Mouse (Mus musculus): ENCODE measurements around the gene Slc5a4b. TPM values are rescaled to one million over a fixed set of nuclear protein-coding genes. Genes with fewer than 3 reads are reported as not detected.
A peak's percentile ranks its signal among the peaks of the same experiment; 100 is the strongest.
"Not testable (repeated sequence)": the region's sequence is repeated elsewhere in the genome, so short reads cannot be mapped to it uniquely, and the experiment has no call there.

Gene Slc5a4b
- not detected for total RNA-seq (2021)

DNA sequence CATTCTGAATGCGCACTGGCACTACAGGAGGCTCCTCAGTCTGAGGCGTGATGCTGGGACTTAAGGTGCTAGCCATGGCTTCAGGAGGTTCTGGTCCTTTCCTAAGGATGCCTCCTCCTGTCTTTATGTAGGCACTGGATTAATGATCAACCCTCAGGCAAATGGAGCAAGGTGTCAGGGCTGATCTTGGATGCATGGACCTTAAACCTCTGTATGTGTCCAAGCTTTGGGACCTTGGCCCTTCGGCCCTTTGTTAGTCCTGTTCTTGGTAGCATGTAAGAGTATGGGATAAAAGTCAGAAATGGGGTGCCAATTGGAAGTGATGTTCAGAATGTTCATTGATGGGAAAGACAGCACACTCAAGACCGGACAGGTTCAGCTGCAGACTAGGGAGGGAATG lies at the start of gene Slc5a4b:
TSS of gene Slc5a4b (minus strand) at position 101 of the 400 bp plus-strand sequence.
- no peak for DNase-seq
- intact Hi-C loops (cut with DNase I), result loop anchor here (10.0 kb wide), 1 partner anchor 146 kb away; no protein-coding TSS in a partner anchor

DNA sequence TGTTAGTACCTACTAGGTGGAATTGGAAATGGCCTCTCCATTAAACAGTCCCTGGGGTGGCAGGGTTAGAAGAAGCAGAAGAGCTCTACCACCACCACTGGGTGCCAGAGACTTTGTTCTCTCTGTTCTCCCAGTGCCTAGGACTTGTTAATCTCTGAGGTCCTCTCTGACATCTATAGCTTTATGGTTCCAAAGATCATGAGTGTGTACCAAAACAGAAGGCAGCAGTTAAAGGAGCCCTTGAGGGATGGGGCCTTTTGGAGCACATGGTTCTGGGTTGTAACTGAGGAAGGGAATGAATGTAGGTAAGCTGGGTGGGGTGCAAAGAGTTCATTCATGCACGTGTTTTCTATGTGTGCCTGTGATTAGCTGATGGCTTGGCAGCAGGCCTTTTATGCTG lies 47.2 kb upstream of the Slc5a4b start:
- intact Hi-C loops (cut with DNase I), result no loop called here
- DNase-seq, result no peak

DNA sequence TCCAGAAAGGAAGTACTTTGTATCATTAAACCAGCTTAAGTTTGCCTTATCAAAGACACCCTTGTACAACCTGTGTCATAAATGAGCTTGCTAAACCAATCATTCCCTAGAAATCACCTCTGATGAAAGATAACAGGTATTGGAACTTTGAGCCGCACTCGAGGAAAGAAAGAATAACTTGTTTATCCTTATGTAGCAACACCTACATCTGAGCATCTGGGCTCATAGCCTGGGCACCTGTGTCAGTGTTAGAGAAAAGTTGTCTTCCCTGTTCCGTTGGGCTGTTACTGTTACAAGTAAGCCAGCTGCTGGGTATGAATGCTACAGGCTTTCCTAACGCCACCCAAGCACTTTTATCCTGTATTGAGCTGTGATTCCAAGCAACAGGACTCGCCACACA lies 46.8 kb upstream of the Slc5a4b start:
- DNase-seq, result no peak
- intact Hi-C loops (cut with DNase I), result no loop called here

DNA sequence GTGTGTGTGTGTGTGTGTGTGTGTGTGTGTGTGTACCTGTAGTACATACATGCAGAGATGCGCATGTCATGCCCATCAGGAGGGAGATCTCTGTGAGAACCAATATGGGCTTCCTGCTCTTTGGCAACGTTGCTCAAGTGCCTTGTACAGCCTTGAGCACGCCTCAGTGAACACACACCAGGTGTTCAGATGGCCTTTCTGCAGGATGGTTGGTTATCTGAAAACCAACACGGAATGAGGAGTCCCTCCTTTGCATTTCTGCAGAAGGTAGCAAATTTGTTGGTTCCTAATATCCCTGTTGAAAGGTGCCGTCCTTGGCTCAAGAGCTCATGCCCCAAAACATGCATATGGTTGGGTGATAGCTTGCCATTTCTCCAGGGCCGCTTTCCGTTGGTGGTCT lies 45.1 kb upstream of the Slc5a4b start:
- intact Hi-C loops (cut with DNase I), result no loop called here
- DNase-seq, result no peak

DNA sequence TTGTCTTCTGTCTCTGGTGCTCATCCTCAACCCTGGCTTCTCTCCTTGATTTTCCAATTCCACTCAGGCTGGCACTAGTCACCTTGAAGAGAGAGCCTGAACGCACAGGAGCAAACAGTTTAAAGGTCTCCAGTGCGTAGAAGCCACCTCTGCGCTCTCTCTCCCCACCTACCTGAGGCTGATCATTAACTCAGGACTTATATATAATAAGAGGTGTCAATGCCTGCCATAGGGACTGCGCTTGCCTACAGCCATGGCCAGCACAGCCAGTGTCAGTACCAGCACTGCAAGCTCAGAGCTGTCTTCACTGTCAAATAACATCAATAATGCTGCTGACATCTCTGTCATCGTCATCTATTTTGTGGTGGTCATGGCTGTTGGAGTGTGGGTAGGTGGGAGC lies 36.5 kb upstream of the Slc5a4b start, which contains the start of gene Slc5a4a:
TSS of gene Slc5a4a (plus strand) at position 174 of the 400 bp plus-strand sequence.
- intact Hi-C loops (cut with DNase I), result no loop called here
- DNase-seq, result no peak

DNA sequence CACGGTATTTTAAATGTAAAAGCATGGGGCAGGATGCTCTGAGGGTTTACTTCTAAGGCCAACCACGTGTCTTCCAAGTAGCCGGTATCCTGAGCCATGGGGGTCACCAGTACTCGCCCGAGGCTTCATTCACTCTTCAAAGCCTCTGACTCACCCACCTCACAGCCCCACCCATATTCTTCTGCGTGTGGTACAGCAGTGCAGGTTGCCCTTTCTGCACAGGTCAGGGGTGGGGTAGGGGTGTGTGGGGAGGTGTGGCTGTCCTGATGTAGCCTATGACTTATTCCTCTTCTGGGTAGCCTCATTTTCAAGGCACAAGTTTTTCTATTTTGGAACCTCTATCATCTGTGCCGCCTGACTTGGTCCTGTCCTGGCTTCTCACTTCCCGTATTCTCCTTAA lies 36.1 kb upstream of the Slc5a4b start:
- no peak for DNase-seq
- intact Hi-C loops (cut with DNase I), result no loop called here

DNA sequence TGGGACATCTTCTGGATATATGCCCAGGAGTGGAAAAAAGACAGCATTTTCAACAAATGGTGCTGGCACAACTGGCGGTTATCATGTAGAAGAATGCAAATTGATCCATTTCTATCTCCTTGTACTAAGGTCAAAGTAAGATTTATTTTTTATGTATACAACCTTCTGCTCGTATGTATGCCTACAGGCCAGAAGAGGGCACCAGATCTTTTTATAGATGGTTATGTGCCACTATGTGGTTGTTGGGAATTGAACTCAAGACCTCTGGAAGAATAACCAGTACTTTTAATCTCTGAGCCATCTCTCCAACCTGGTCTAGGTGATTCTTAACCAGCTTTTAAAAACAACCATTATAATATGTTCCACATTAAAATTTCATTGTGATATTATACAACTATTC lies 25.6 kb upstream of the Slc5a4b start:
- no peak for DNase-seq
- intact Hi-C loops (cut with DNase I), result no loop called here

DNA sequence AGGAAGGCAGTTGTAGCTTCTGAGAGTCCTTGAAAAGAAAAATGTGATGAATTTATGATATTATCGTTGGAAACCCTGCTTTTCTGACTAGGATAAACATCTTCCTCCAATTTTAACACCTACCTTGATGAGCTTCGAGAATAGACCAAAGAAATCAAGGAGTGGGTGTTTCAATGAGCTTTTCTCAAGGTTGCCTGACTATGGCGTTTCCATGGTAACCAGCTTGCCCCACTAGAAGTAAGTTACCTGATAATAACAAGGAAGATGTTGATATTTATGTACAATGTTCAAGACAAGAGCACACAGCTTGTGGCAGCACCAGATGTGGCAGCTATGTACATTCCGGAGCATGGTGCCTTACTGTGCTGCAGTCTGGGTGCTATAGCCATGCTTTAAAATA lies 21.7 kb upstream of the Slc5a4b start:
- DNase-seq, result no peak
- intact Hi-C loops (cut with DNase I), result no loop called here

DNA sequence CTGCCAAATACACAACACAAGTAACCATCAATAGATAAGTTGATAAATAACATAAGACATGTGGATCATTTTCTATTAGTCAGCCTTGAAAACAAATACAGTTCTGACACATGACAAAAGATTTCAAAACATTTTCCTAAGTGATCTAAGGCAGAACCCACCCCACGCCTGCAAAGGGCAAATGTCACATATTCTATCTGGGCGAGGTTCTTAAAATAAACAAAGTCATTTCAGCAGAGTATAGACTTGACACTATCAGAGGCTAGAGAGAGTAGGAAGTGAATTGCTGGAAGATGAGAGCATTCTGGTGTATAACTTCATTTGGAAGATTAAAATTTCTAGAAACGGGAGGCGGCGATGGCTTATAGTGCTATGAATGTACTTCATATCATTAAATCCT lies 10.7 kb upstream of the Slc5a4b start:
- no peak for DNase-seq
- intact Hi-C loops (cut with DNase I), result no loop called here

DNA sequence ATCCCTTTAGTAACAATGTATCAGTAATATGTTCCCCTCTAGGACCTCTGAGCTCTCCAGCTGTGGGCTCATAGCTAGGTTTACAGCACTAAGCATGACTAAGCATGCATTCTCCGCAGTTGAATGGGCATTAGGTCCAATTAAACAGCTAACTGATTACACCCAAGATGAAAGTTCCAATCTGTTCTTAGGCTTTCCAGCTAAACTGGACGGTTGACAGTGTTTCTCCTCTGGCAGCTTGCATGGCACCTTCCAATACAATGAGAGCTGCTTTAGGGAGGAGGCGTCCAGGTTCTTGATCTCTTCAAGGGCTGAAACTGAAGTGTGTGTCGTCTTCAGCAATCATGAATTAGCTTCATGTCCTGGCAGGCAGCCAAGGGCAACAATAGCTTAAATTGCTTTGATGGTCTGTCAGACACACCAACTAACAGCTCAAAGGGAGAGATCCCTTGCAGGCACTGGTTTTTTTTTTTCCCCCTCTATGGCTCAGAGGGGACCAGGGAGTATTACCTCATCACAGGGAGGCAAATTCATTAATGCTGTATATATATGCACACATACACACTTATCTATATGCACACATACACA lies 9.5 kb upstream of the Slc5a4b start:
- DNase-seq, result no peak
- intact Hi-C loops (cut with DNase I), result no loop called here

DNA sequence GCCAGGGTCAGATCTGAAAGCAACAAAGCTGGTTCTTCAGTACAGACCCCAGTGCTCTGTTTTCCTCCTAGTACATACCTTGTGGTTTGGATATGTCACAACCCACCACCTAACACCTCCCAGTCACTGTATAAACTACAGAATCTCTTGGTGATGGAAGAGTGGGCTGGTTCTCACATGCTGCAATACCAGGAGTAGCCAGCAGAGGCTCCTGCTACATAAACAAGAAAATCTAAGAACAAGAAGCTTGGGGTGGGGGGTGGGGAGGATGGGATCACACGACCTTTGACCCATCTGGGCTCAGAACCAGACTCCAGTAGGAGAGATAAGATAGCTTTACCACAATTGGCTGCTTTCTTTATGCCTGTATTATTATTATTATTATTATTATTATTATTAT lies 8.0 kb upstream of the Slc5a4b start:
- intact Hi-C loops (cut with DNase I), result loop anchor here (5.0 to 10.0 kb wide), 2 partner anchors 84 to 154 kb away; no protein-coding TSS in a partner anchor
- DNase-seq, result peak in 1 of 2 experiments; percentile 21

DNA sequence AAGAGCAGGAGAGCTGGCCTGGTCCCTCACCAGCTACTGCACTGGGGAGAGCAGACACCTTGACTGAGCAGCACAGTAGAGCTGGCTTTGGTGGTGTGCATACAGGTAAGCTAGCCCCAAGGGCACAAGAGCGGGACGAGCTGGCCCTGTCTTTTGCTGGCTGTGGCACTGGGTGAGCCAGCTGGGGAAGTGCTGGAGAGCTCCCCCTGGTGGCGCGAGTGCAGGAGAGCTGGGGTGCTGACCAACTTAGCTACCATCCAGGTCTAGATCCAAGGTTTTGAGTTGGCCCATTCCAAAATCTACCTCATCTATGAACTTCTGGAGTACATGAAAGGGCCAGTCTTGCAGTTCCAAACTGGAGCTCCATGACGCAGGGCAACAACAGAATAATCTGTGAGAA lies 7.2 kb upstream of the Slc5a4b start:
- DNase-seq, result peak; percentile 24 to 48
- intact Hi-C loops (cut with DNase I), result loop anchor here (5.0 to 10.0 kb wide), 2 partner anchors 84 to 153 kb away; no protein-coding TSS in a partner anchor

DNA sequence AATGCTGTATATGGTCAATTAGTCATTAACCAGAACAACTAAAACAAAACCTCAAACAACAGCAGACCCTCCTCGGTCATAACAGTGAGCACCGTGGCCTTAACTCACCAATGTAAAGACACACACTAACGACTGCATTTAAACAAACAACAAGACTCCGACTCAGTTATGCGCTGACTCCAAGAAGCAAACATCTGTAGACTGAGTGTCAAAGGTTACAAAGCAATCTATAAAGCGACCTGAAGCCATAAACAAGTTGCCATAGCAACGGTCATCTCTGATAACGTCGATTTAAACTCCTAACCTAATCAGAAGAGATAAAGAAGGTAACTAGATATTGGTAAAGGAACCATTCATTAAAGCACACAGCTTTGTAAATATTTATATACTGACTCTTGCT lies 13.4 kb downstream of the Slc5a4b start:
- DNase-seq, result no peak
- intact Hi-C loops (cut with DNase I), result no loop called here

DNA sequence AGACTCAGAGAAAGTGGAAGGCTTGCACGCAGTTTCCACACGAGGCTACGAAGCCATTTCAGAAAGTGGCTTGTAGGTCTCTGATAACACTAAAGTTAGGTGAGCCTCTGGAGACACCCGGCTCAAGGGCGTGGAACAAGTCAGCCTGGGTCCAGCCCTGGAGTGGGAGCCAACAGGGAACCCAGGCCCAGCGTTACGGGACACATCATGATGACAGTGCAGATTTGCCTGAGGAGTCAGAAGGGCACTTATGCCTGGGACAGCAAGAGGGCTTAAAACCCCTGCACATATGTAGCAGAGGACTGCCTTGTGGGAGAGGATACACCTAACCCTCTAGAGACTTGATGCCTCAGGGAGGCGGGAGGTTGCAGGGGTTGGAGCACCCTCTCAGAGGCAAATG lies 14.2 kb downstream of the Slc5a4b start:
- intact Hi-C loops (cut with DNase I), result no loop called here
- DNase-seq, result no peak

DNA sequence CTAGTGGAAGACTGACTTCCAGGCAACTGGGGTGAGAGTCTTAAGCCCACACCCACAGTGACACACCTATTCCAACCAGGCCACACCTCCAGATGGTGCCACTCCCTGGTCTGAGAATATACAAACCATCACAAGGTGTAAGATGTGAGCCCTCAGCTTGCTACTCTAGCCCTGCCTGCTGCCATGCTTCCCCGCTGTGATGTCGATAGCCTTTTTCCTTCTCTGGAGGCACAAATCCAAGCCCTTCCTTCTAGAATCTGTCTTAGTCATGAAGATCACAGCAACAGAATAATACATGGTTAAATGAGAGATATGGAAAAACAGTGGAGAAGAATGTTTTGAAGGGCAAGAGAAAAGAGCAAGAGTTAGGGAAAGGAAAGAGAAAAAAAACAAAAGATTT lies 33.8 kb downstream of the Slc5a4b start:
- intact Hi-C loops (cut with DNase I), result not testable (repeated sequence)

DNA sequence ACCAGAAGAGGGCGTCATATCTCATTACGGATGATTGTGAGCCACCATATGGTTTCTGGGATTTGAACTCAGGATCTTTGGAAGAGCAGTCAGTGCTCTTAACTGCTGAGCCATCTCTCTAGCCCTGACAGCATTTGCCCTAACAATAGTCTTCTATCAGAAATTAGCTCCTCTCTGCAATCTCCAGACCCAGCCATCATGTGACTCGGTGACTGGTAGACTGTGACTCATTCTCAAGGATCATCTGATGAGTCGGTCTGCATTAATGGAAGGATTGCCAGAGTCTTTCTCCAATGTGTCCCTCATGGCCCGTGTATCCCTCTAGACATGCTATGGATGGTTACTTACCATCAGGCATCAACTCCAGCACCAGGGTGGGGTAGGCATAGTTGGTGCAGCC lies 38.7 kb downstream of the Slc5a4b start:
- intact Hi-C loops (cut with DNase I); DNase-seq: not testable (repeated sequence)

More for the DNA sequence above, 33.8 kb downstream of the Slc5a4b start:
- not testable (repeated sequence) for DNase-seq

DNA sequence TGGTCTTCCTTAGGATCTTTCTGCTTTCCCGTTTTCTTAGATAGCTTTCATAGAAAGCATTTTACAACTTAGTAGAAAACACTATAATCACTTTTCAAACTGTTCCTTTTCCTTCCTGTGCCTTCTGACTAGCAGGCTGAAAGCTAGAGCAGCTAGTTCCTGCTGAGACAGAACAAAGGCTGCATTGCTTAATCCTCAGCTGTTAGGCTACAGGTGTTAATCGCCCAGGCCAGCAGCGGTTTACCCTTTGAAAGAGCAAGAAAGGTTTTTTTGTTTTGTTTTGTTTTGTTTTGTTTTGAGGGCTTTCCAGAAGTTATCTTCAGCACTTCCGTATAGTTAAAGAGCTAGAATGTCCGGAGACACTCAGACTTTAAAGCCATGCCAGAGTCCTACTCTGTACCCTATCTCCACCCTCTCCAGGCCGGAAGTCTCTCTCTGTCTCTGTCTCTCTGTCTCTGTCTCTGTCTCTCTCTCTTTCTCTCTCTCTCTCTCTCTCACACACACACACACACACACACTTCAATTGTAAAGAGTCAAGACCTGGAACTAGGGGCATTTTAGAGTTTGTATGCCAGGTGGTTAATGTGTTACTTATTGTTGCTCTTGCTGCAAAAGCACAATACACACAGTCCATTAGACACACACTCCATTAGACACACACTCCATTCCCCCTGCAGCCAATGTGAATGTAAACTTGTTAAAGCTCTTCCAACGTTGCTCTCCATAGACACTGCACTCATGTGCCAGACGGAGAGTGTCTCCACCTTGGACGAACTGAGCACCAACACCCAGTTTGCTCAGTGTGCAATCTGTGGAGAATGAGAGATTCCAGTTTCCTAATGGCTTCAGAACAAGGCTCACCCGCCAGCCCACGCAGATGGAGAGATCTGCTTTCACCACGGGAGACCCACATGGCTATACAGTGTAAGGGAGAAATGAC lies 42.8 kb downstream of the Slc5a4b start:
- intact Hi-C loops (cut with DNase I), result no loop called here
- no peak for DNase-seq

DNA sequence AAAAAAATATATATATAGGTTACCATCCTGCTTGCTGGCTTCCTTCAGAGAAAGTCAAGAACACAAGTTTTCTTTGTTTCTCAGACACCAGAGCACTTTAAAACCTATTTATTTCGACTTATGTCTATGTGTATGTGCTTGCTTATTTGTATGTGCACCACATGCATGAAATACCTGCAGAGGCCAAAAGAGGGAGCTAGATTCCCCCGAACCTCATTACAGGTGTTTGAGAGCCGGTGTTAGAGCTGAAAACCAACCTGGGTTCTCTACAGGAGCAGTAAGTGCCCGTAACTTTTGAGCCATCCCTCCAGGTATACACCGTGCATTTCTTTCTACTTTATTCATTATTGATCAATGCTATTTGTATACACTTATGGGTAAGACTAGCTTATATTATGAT lies 48.3 kb downstream of the Slc5a4b start:
- intact Hi-C loops (cut with DNase I), result no loop called here
- DNase-seq, result no peak

DNA sequence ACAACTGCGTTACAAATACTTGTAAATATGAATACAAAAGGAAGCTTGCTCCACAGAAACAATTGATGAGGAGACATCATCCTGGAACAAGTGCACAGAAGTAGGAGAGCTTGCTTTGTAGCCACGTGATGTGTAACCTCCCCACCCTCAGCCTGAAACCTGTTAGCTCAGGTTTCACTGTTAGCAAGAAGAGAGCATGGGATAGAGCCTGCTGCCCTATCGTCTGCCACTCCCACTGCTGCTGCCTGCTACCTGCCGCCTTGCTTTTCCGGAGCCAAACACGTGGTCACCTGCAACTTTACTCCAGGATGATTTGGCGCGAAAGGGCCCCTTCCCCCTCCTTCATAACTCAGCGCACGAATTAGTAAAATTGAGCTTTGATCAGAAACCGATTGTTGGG lies 58.9 kb downstream of the Slc5a4b start:
- intact Hi-C loops (cut with DNase I), result no loop called here
- no peak for DNase-seq

DNA sequence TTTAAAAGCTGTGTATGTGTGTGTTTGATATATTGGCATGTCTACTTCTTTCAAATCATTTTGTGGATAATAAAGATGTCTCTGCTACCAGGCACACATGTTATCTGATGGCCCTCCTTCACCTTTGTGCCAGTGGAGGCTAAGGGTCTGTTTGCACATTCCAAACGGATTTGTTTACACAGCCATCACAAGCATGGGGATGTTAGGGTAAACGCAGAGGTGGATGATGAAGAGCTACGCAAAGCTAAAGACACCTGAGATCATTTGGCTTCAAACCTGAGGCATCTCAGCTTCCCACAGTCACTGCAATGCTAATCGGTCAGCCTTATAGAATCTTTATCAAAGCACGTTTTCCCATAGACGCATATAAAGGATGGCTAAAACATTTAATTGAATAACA lies 61.8 kb downstream of the Slc5a4b start:
- DNase-seq, result no peak
- intact Hi-C loops (cut with DNase I), result no loop called here

DNA sequence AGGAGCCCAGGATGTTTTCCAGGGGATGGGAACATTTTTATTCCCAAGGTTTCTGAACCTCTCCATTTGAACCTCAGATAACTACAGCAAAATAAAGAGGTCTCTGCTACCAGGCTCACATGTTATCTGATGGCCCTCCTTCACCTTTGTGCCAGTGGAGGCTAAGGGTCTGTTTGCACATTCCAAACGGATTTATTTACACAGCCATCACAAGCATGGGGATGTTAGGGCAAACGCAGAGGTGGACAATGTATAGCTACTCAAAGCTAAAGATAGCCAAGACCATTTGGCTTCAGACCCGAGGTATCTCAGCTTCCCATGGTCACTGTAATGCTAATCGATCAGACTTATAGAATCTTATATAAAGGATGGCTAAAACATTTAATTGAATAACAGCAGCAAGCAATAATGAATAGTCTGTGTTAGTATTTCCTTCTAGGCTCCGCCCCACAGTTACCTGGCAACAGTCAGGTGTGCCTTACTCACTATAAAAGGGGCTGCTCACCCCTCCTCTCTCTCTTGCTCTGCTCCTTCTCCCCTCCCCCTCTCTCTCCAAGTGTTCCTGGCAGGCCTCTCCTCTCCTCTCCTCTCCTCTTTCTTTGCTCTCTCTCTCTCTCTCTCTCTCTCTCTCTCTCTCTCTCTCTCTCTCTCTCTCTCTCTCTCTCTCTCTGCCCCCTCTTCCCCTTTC lies 63.4 kb downstream of the Slc5a4b start:
- no peak for DNase-seq
- intact Hi-C loops (cut with DNase I), result no loop called here

Data from heart, postnatal 10 days (tissue).